Mouse (Mus musculus): ENCODE measurements around the gene Akr1c21. TPM values are rescaled to one million over a fixed set of nuclear protein-coding genes. Genes with fewer than 3 reads are reported as not detected.
"Not testable (repeated sequence)": the region's sequence is repeated elsewhere in the genome, so short reads cannot be mapped to it uniquely, and the experiment has no call there.

Akr1c21 gene
- not detected for total RNA-seq (2022)

GRCm38 (mm10) chr13:4573871-4574270 is at the start of gene Akr1c21:
TSS of gene Akr1c21 (plus strand) at chr13:4574075.
- no peak for DNase-seq (ENCODE audit: low spot score in 2 of 2)

GRCm38 (mm10) chr13:4559143-4559542 is 14.7 kb upstream of the Akr1c21 start:
- DNase-seq (ENCODE audit: low spot score in 2 of 2), result no peak

DNA sequence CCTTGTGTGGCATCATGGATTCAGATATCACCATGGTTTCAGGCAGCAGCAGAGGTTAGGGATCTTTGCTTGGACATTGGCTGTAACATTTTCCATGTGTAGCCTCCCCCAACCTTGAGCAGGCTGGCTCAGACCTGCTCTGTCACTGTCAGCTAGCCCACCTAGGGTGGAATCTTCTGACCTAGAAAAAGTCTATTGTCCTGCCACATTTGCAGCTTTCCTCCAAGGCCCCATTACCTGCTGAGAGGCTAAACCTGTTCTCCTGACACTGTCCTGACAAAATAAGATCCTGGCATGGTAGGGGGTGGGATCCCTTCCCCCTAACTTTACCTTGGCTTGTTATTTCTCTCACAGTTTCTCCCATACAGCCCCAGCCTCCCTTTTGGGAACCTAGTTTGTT is 13.4 kb upstream of the Akr1c21 start:
- no peak for DNase-seq (ENCODE audit: low spot score in 2 of 2)

DNA sequence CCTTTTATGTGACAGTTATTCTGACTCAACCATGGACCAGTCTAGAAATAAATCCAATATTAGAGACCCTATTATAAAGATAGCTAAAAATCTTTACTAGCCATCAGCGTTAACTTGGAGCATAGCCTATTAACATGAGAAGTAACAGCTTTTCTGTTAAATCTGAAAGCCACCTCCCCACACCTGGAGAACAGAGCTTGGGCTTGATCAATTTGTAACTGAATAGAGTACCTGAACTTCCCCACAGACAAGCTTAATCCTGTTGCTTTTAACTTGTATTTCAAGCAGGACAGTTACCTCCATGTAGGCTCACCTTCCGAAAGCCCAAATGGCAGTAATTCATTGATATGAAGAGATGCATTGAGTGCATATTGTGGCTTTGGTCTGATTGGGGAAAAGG is 7.9 kb upstream of the Akr1c21 start:
- DNase-seq (ENCODE audit: low spot score in 2 of 2), result no peak

GRCm38 (mm10) chr13:4576921-4577320 is 3.0 kb downstream of the Akr1c21 start:
- DNase-seq (ENCODE audit: low spot score in 2 of 2), result no peak

DNA sequence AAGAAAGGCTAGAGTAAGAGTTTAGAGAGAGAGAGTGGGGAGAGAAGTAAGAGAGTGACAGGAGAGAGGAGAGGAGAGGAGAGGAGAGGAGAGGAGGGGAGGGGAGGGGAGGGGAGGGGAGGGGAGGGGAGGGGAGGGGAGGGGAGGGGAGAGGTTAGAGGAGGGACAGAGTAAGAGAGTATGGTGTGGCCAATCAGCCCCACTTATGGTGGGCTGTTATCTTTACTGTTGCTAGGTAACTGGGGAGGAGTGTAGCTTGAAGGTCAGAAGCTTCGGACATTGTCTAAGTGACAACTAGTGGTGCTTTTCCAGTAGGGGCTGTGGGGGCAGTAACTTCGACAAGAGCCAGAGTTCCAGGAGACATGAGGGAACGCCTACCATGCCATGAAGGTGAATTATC is 29.6 kb downstream of the Akr1c21 start:
- not testable (repeated sequence) for DNase-seq (ENCODE audit: low spot score in 2 of 2)

GRCm38 (mm10) chr13:4606821-4607220 is 32.9 kb downstream of the Akr1c21 start:
- DNase-seq (ENCODE audit: low spot score in 2 of 2), result no peak

GRCm38 (mm10) chr13:4608530-4608929 is 34.7 kb downstream of the Akr1c21 start:
- no peak for DNase-seq (ENCODE audit: low spot score in 2 of 2)

GRCm38 (mm10) chr13:4608961-4609409 is 35.1 kb downstream of the Akr1c21 start, which contains the start of gene Akr1e1:
TSS of gene Akr1e1 (minus strand) at chr13:4609174.
- DNase-seq (ENCODE audit: low spot score in 2 of 2), result peak; percentile 91 to 94

- no peak for DNase-seq (ENCODE audit: low spot score in 2 of 2)
These were observed 37.0 kb downstream of the Akr1c21 start for GRCm38 (mm10) chr13:4610902-4611301.

Other genes with a start within 250 kb of the Akr1c21 start
- gene Akr1c6, start 139.8 kb upstream of the Akr1c21 start, total RNA-seq (2022), result not detected
- gene Akr1c20, start 50.7 kb upstream of the Akr1c21 start, total RNA-seq (2022), result not detected
- 10 to 100 TPM; 19.9 to 27.3 (median 24.5) TPM for gene Akr1e1, start 35.1 kb downstream of the Akr1c21 start, total RNA-seq (2022)

Measured in layer of hippocampus, adult 8-10 months (tissue).